Mouse (Mus musculus): ENCODE measurements around the gene Pctp. TPM values are rescaled to one million over a fixed set of nuclear protein-coding genes. Genes with fewer than 3 reads are reported as not detected.

Pctp gene
- polyA plus RNA-seq, 1 experiment, result 11.4 TPM

- Histone ChIP-seq H3K4me1 (ENCODE audit: control insufficient read depth, insufficient read depth, insufficient read length, low read length) (peaks cover 5% of the 10 kb centered on the region; the same call in 1 of the 2 replicates), H3K27ac (replicated peaks; ENCODE audit: low read depth, low read length) (no peak overlapping the region)
These were observed 26.1 kb upstream of the Pctp start for GRCm38 (mm10) chr11:90028746-90029145.

GRCm38 (mm10) chr11:90027216-90027615, 24.5 kb upstream of the Pctp start:
- Histone ChIP-seq H3K27ac (replicated peaks; ENCODE audit: low read depth, low read length) (no peak overlapping the region), H3K4me1 (ENCODE audit: control insufficient read depth, insufficient read depth, insufficient read length, low read length) (peaks cover 5% of the 10 kb centered on the region; the same call in 1 of the 2 replicates), H3K4me3 (ENCODE audit: insufficient read depth, low read depth, low read length) (no peak overlapping the region)

More at GRCm38 (mm10) chr11:90028746-90029145, 26.1 kb upstream of the Pctp start:
- no peak overlapping the region for H3K4me3 ChIP-seq (ENCODE audit: insufficient read depth, low read depth, low read length)

GRCm38 (mm10) chr11:90026802-90027174, 24.1 kb upstream of the Pctp start:
- Histone ChIP-seq H3K4me1 (ENCODE audit: control insufficient read depth, insufficient read depth, insufficient read length, low read length) (peaks cover 5% of the 10 kb centered on the region; the same call in 1 of the 2 replicates), H3K27ac (replicated peaks; ENCODE audit: low read depth, low read length) (no peak overlapping the region), H3K4me3 (ENCODE audit: insufficient read depth, low read depth, low read length) (no peak overlapping the region)

- H3K27ac ChIP-seq (replicated peaks; ENCODE audit: low read depth, low read length), result no peak overlapping the region
- no peak overlapping the region for H3K4me3 ChIP-seq (ENCODE audit: insufficient read depth, low read depth, low read length)
These were observed 23.5 kb upstream of the Pctp start for GRCm38 (mm10) chr11:90025891-90026801.

GRCm38 (mm10) chr11:90019161-90019560, 16.5 kb upstream of the Pctp start:
- no peak overlapping the region for H3K27ac ChIP-seq (replicated peaks; ENCODE audit: low read depth, low read length)
- no peaks in the 10 kb centered on the region for H3K4me1 ChIP-seq (ENCODE audit: control insufficient read depth, insufficient read depth, insufficient read length, low read length)
- no peak overlapping the region for H3K4me3 ChIP-seq (ENCODE audit: insufficient read depth, low read depth, low read length)

More at GRCm38 (mm10) chr11:90025891-90026801, 23.5 kb upstream of the Pctp start:
- H3K4me1 ChIP-seq (ENCODE audit: control insufficient read depth, insufficient read depth, insufficient read length, low read length), result peaks cover 5% of the 10 kb centered on the region; the same call in 1 of the 2 replicates

- Histone ChIP-seq H3K27ac (replicated peaks; ENCODE audit: low read depth, low read length) (no peak overlapping the region), H3K4me1 (ENCODE audit: control insufficient read depth, insufficient read depth, insufficient read length, low read length) (no peaks in the 10 kb centered on the region), H3K4me3 (ENCODE audit: insufficient read depth, low read depth, low read length) (no peak overlapping the region)
These were observed 12.6 kb upstream of the Pctp start for GRCm38 (mm10) chr11:90015281-90015680.

- Histone ChIP-seq H3K4me1 (ENCODE audit: control insufficient read depth, insufficient read depth, insufficient read length, low read length) (no peaks in the 10 kb centered on the region), H3K27ac (replicated peaks; ENCODE audit: low read depth, low read length) (no peak overlapping the region), H3K4me3 (ENCODE audit: insufficient read depth, low read depth, low read length) (no peak overlapping the region)
These were observed 11.0 kb upstream of the Pctp start for GRCm38 (mm10) chr11:90013657-90014056.

GRCm38 (mm10) chr11:90007791-90008531, 5.3 kb upstream of the Pctp start:
- Histone ChIP-seq H3K27ac (replicated peaks; ENCODE audit: low read depth, low read length) (no peak overlapping the region), H3K4me1 (ENCODE audit: control insufficient read depth, insufficient read depth, insufficient read length, low read length) (no peaks in the 10 kb centered on the region), H3K4me3 (ENCODE audit: insufficient read depth, low read depth, low read length) (no peak overlapping the region)

GRCm38 (mm10) chr11:90006111-90006510, 3.4 kb upstream of the Pctp start:
- Histone ChIP-seq H3K4me3 (ENCODE audit: insufficient read depth, low read depth, low read length) (no peak overlapping the region), H3K4me1 (ENCODE audit: control insufficient read depth, insufficient read depth, insufficient read length, low read length) (peaks cover 3% of the 10 kb centered on the region; the same call in 1 of the 2 replicates), H3K27ac (replicated peaks; ENCODE audit: low read depth, low read length) (no peak overlapping the region)

- Histone ChIP-seq H3K4me3 (ENCODE audit: insufficient read depth, low read depth, low read length) (no peak overlapping the region), H3K27ac (replicated peaks; ENCODE audit: low read depth, low read length) (no peak overlapping the region), H3K4me1 (ENCODE audit: control insufficient read depth, insufficient read depth, insufficient read length, low read length) (peaks cover 3% of the 10 kb centered on the region; the same call in 1 of the 2 replicates)
These were observed 692 bp upstream of the Pctp start for GRCm38 (mm10) chr11:90003386-90003785.

GRCm38 (mm10) chr11:90002987-90003348, 274 bp upstream of the Pctp start:
- H3K27ac ChIP-seq (replicated peaks; ENCODE audit: low read depth, low read length), result peak overlapping the region; percentile 63; the same call in 1 of the 2 replicates
- peaks cover 3% of the 10 kb centered on the region; the same call in 1 of the 2 replicates for H3K4me1 ChIP-seq (ENCODE audit: control insufficient read depth, insufficient read depth, insufficient read length, low read length)
- H3K4me3 ChIP-seq (ENCODE audit: insufficient read depth, low read depth, low read length), result peak overlapping the region; percentile 52

- H3K4me1 ChIP-seq (ENCODE audit: control insufficient read depth, insufficient read depth, insufficient read length, low read length), result peaks cover 3% of the 10 kb centered on the region; the same call in 1 of the 2 replicates
These were observed 1.1 kb downstream of the Pctp start for GRCm38 (mm10) chr11:90001396-90002230.

GRCm38 (mm10) chr11:90000666-90001065, 2.0 kb downstream of the Pctp start:
- Histone ChIP-seq H3K4me3 (ENCODE audit: insufficient read depth, low read depth, low read length) (no peak overlapping the region), H3K4me1 (ENCODE audit: control insufficient read depth, insufficient read depth, insufficient read length, low read length) (peaks cover 3% of the 10 kb centered on the region; the same call in 1 of the 2 replicates), H3K27ac (replicated peaks; ENCODE audit: low read depth, low read length) (no peak overlapping the region)

More at GRCm38 (mm10) chr11:90001396-90002230, 1.1 kb downstream of the Pctp start:
- peak overlapping the region; percentile 73 for H3K4me3 ChIP-seq (ENCODE audit: insufficient read depth, low read depth, low read length)
- no peak overlapping the region for H3K27ac ChIP-seq (replicated peaks; ENCODE audit: low read depth, low read length)

GRCm38 (mm10) chr11:89998996-89999770, 3.5 kb downstream of the Pctp start:
- H3K27ac ChIP-seq (replicated peaks; ENCODE audit: low read depth, low read length), result no peak overlapping the region
- peaks cover 3% of the 10 kb centered on the region; the same call in 1 of the 2 replicates for H3K4me1 ChIP-seq (ENCODE audit: control insufficient read depth, insufficient read depth, insufficient read length, low read length)
- no peak overlapping the region for H3K4me3 ChIP-seq (ENCODE audit: insufficient read depth, low read depth, low read length)
